Mouse (Mus musculus): ENCODE results near the gene Ltbr.

Gene Ltbr

DNA sequence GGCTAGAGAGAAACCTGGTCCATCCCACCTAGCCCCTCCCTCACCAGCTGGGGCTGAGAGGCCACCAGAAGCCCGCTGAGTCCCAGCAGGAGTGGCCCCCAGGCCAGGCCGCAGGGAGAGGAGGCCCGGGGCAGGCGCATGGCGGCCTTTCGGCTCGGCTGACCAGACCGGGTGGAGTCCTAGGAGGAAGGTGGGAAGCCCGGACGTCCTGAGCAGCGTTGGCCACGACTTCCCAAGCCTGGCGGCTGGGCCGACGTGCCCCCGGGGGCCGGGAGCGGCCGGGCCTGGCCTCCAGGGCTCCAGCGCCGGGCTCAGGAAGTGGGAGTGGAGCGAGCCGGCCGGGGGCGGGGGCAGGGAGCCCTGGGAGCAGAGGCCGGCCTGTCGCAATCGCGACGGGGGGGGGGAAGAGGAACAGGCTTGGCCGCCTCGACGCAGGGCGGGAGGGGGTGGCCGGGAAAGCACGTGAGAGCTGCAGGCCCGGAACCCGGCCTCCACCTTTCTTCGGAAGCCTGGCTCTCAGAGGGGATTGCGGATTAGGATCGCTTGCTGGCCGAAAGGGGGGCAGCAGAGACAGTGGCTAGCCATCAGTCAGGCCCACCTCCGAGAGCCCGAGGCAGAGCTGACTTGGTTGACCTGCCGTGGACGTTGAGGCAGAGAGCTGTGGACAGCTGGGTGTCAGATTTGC lies at the start of gene Ltbr:
Gene Ltbr, minus strand, starts transcription at position 340 of the 685 bp plus-strand sequence.
- CTCF ChIA-PET, result no interaction called here

DNA sequence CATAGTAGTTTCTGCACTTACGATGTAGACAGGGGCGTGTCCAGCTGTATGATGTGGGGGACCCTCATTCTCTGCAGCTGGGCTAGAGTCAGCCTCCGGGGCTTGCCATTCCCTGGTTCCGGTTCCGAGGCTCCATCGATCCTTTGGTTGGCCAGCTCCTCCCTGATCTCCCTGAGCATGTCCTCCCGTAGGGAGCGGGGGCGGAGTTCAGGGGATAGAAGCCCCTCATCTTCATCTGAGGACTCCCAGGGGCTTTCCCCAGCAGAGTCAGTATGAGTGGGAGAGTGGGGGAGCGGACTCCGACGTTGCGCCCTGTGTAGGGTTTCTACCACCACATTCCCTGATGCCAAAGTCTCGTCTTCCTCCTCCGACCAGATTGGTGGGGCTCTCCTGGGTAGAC lies 49.3 kb upstream of the Ltbr start:
- CTCF ChIA-PET, result no interaction called here

DNA sequence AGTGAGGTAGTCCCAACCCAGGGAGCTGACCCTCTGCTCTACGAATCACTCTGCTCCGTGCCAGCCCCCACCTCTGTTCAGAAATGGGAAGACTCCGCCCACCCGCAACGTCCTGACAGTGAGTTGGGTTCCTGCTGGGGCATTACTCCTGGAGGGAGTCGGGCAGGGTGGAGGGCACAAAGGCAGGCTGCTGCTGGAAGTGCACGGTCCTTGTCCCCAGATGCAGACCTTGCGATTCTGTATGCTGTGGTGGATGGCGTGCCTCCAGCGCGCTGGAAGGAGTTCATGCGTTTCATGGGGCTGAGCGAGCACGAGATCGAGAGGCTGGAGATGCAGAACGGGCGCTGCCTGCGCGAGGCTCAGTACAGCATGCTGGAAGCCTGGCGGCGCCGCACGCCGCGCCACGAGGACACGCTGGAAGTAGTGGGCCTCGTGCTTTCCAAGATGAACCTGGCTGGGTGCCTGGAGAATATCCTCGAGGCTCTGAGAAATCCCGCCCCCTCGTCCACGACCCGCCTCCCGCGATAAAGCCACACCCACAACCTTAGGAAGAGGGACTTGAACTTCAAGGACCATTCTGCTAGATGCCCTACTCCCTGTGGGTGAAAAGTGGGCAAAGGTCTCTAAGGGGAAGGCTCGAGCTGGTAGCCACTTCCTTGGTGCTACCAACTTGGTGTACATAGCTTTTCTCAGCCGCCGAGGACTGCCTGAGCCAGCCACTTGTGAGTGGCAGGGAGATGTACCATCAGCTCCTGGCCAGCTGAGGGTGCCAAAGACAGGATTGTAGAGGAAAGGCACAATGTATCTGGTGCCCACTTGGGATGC lies 48.0 kb upstream of the Ltbr start:
- CTCF ChIA-PET, result no interaction called here

DNA sequence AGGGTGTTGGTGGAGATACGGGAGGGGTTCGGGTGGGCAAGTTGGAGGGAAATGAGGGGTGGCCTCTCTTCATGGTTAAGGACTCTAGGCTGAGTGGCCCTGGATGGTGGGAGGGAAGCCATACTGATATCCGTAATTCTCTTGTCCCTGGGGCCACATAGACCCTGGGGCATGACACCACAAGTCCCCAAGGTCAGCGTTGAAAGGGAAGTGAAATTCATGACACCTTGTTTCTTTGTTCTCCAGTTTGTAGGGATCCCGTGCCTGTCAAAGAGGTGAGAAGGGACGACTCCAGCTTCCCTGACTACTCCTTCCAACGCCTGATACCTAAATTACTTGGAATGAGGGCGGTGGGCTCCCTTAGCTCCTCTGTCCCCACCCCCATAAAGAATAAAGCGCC lies 47.2 kb upstream of the Ltbr start:
- CTCF ChIA-PET, result no interaction called here

DNA sequence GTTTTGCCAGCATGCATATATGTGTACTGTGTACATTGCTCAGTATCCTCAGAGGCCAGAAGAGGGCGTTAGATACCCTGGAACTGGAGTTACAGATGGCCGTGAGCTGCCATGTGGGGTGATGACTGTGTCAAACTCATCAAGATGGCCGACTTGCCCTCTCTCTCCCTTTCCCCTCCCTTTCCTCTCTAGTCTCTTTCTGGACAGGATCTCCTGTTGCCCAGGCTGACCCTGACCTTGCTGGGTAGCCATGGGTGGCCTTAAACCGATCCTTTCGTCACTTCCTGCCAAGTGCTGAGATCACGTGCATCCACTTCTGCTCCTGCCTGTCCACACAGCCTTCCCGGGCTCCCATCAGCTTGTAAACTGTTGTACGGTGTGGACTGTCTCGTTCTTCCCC lies 46.3 kb upstream of the Ltbr start:
- CTCF ChIA-PET, result no interaction called here

DNA sequence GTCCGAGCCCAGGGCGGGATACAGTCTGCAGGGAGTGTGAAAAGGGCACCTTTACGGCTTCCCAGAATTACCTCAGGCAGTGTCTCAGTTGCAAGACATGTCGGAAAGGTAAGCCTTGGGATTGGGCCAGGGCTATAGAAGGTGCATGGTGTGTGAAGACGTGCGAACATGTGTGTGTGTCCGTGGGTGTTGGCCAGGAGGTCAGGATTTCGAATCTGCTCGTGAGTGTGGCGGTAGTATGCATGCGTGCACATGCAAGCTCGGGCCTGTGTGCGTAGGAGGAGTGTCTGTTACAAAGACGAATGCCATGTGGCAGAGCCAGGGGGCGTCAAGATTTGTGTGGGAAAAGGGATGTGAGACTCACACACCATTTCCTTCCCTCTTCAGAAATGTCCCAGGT lies 43.6 kb upstream of the Ltbr start:
- CTCF ChIA-PET, result no interaction called here

DNA sequence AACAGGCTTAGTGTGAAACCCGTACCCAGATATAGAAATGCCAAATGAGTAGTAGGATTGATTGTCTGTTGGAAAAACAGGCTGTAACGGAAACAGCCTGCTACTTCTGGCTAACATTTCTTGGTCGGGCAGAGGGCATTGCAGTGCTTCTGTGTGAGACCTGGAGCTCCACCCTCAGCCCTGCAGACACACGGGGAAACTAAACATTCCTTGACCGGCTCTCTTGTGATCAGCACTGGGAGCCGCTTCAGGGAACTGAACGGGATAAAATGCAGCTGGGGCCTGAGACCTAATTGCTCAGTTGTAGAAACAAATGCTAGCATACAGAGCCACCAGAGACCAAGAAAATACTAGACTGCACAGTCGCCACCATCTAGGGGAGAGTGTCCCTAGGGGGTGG lies 42.6 kb upstream of the Ltbr start:
- CTCF ChIA-PET, result no interaction called here

DNA sequence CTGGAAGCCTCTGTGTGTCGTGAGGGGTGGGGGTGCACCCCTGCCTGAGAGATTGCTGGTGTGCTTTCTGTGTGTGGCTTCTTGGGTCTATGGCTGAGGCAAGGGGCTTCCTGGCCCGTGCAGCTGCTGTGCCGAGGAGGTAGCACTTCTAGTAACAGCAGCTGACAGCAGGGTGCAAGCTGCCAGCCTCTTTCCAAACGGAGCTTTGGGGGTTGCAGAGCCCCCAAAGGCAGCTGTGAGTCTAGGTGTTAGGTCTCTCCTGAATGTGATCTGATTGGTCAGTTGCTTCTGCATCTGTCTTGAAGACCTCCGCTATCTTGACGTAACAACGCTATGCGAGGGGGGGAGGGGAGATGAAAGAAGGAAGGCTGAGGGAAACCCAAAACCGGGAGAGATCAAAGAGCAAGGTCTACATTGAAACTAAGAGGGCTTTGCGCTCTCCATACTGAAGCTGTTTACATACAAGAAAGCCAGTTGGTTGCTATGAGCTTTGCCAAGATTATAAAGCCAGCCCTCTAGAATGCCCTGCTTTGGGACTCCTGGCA lies 41.6 kb upstream of the Ltbr start:
- CTCF ChIA-PET, result interaction anchor here (0.5 to 1.2 kb wide), 2 partner anchors 11 to 24 kb away, joined by 3 to 4 read pairs; no protein-coding TSS in a partner anchor

DNA sequence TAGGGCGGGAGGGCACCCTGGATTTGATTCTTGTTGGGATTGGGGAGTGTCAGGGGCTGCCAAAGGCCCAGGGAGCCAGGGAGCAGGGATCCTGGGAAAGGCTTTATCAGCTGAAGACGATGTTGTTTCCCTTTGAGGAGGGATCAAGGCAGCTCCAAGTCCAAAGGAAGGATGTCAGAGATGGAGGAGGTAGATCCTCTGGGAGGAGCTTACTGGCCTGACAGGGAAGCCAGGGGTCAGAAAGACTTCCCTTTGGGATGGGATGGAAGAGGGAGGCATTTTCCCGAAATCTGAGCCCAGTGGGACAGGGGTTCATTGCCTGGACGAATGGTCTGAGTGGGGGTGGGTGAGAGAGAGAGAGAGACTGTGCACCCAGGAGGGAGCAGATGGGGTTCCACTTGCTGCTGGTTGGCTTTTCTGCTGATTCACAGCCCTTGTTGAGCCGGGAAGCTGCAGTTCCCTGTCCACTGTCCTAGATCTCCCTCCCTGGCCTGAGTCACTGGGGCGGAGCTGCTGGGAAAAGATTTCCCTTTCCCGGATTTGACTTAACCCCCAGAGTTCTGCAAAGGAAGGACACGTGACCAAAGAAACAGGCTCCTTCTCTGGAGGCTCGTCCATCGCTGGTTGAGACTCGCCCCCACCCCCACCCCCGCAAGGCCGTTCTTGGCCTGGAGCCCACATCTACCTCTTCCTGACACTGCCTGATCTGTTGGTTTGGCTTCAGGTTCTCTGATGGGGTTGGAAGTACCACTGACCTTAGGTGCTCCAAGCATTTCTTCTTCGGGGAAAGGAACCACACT lies 40.9 kb upstream of the Ltbr start:
- CTCF ChIA-PET, result interaction anchor here (0.5 to 1.2 kb wide), 2 partner anchors 11 to 23 kb away, joined by 3 to 4 read pairs; no protein-coding TSS in a partner anchor

DNA sequence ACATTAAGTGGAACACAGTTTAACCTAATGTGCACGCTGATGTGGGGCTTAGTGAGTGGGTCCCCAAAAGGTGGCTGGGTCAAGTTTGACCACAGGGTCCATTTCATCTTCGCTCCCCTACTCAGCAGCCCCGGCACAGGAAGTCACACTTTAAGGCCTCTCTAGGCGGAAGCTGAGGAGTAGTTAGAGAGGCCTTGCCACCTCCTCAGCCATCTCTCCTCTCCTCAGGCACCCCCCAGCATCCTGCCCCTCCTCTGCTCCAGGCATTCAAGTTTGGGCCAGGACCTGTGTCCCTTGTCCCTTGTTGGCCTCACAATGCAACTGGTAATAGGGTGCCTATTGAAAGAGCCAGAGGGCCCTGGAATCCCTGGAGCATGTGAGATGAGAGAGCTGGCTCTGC lies 40.0 kb upstream of the Ltbr start:
- CTCF ChIA-PET, result interaction anchor here (0.6 kb wide), 1 partner anchor 40 kb away, joined by 3 read pairs; no protein-coding TSS in a partner anchor

DNA sequence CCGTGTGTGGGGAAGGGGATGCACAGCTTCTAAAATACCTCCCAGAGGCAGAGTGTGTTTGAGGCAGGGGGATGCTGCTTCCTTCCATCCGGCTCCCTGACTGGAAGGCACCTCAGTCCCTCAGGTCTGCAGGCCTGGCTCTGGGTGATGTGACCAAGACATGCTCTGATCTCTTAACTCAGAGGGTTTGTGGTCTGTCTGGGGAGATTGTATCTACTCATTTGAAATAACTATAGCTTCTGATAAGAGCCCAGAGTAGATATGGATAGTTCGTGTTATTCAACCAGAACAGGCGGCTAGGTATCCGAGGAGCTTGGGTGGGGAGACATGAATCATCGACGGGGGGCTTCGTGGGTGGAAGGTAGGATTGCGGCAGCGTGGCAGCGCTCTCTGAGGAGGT lies 39.5 kb upstream of the Ltbr start:
- CTCF ChIA-PET, result interaction anchor here (0.6 kb wide), 1 partner anchor 41 kb away, joined by 3 read pairs; no protein-coding TSS in a partner anchor

DNA sequence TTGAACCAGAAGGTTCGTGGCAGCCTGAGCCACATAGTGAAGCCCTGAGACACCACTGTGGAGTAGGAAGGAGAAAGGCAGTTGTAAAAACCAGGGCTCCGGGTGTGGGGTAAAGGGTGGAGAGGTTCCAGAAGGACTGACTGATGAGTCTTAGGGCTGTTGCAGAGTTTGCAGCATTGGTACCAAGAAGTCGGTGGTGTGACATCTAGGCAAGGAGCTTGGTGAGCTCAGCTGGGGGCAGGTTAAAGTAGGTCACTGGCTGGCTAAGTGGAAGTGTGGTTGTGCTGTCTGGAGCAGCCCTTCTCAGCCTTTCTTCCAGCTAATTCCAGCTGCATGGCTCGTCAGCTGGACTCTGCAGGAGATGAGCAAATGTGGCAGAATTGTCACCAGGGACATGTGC lies 39.1 kb upstream of the Ltbr start:
- CTCF ChIA-PET, result no interaction called here

DNA sequence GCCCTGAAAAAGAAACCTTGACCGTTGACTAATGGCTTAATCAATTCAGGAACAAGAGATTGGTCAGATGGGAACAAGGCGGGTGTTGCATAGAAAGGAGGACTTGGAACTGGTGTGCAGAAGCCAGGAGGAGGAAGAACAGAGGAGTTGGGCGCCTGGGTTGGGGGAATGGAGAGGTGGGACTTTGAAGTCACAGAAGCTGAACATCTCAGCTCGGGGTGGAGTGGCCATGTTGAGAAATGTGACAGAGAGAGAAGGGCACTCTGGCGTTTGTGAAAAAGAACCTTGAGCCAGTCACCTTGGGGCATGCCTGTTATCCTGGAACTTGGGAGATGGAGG lies 38.3 kb upstream of the Ltbr start:
- CTCF ChIA-PET, result no interaction called here

DNA sequence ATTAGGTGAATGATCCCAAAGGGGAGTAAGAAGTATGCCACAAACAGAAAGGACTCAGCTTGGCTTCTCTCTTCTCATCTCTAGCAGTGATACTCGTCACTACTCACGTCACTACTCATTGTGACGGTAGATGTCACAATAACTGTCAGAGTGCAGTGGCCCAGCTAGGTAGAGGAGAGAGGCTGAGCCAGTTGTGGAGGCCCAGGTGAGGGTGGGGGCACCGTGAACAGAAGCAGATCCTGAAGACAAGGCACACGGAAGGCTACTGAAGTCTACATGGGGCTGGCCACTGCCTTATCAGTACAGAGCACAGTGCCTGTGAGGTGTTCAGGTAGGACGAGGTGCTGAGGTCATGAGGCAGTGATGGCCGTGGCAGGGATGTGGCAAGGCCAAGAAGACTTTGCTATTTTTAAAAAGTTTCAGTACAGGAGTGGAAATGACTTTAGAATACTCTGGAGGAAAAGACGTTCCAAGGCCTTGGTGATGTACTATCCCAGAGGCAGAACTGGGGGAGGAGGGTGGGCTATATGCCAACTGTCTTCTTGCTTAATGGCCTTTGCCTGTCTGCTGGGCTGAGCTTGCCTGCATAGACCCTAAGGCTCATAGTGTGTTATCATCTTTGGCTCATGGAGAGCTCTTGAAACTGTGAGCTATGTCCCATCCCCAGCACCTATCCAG lies 37.8 kb upstream of the Ltbr start:
- CTCF ChIA-PET, result no interaction called here

DNA sequence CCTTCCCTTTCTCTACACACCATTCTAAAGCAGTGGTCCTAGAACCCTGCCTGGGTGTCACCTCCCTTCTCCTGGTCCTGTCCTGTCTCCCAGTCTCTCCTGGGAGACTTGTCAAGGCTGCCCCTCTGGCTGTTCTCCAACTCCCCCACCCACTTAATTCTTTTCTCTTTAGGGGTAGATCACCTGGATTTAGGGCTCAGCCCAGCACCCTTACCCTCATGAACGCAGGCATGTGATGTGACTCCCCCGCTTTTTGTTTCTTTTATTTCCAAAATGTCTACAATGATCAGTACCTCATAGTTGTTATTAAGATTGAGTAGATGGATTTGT lies 37.3 kb upstream of the Ltbr start:
- CTCF ChIA-PET, result no interaction called here

DNA sequence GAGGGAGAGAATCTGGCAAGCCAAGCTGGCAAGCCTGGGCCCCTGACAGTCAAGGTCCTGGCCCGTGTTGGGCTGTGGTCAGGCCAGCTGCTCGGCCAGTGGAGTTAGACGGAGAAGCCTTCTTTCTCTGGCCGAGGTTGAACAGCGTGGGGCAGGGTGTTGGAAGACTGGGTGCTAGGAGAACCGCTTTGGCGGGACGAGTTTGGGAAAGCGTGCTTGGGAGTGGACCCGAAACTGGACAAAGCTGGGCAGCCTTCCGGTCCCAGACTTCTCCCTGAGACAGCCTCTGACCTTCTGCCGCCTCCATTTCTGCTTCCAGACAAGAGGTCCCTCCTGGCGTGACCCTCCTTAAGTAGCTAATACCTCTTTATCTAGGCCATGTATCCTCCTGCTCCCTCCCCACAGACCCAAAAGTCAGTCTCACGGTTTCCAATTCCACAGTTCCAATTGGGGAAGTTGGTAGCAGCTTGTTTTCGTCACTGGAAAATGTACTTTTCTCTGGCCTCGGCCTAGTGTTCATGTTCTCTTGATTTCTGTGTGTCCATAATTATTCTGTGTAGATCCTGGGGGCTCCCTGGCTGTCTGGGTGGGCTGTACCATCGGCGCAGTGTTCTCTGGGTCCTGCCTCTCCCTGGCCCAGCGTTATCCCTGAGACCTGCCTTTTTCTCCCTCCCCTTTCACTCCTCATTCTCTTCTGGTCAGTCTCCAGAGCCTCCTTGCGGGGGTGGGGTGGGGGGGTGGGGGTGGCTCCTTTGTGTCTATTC lies 36.7 kb upstream of the Ltbr start:
- CTCF ChIA-PET, result interaction anchor here (0.7 kb wide), 1 partner anchor 46 kb away, joined by 3 read pairs; no protein-coding TSS in a partner anchor

DNA sequence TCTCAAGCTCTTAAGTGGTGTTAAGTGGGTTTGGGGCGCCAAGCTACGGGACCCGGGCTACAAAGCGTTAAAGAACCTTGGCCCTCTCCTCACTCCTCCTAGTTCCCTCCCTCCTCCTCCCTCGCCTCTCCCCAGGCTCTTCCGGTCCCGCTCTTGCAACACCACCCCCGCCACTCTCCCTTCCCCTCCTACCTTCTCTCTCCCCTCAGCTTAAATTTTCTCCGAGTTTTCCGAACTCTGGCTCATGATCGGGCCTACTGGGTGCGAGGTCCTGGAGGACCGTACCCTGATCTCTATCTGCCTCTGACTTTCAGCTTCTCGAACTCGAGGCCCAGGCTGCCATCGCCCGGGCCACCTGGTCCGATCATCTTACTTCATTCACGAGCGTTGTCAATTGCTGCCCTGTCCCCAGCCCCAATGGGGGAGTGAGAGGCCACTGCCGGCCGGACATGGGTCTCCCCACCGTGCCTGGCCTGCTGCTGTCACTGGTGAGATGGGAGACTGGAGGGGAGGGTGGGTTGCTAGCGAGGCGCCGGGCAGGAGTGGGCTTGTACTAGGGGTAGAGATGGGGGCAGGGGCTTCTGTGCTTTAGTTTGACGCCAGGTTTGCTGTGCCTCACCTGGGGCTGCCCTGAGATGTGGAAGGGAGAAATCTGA lies 36.0 kb upstream of the Ltbr start:
- CTCF ChIA-PET, result interaction anchor here (0.6 to 0.7 kb wide), 3 partner anchors 45 to 119 kb away, joined by 3 to 8 read pairs (median 3); no protein-coding TSS in a partner anchor

DNA sequence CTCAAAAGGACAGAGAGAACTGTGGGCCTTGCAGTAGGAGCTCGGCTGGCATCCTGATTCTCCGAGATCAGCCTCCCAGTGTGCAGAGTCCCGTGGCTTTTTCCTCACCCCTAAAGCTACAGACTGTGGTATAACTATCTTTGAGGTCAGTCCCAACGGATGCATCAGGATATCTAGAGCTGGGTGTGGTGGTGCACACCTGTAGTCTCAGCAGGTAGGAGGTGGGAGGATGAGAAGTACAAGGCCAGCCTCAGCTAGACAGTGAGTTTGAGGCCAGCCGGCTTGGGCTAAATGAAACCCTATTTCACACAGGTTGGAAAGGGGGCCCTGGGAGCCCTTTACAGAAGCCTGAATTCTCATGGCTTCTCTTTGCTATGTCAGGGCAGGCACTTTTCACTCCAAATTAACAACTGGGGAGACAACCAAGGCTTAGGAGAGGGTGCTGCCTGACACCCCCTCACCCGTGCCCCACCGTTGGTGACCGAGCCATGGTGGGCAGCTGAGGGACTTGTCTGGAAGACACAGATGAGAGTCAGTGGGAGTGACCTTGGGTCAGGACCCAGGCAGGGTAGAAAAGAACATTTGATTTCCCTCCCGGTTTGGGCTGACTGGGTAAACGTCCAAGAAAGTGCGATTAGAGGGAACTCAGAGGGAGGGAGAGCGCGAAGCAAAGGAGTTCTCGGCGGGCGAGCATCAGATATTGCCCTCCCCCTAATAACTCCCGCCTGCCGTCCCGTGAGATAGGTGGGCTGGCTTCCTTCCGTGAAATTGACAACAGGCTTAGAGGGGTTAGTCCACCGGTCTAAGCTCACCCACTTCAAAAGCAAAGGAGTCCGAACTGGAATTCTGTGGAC lies 35.3 kb upstream of the Ltbr start, which contains the start of gene Tnfrsf1a:
Gene Tnfrsf1a, plus strand, starts transcription at position 642 of the 854 bp plus-strand sequence.
- CTCF ChIA-PET, result interaction anchor here (0.6 kb wide), 2 partner anchors 54 to 118 kb away, joined by 3 to 8 read pairs; no protein-coding TSS in a partner anchor

DNA sequence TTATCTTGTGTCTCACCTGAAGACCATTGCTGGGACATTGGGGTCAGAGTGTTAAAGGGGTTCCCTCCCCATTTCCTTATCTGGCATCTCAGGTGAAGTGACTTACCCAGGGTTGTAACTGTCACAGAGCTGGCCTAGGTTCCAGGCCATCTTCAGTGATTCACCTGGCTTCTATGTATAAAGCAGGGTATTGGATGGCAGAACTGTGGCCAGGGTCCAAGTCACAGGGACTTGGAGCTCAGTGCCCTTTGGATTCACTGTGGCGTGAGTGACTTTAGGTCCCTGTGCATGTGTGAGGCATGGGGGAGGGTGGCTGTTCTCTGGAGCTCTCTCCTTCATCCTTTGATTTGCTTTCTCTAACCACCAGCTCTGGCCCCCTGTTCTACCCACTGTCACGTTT lies 32.3 kb upstream of the Ltbr start:
- CTCF ChIA-PET, result interaction anchor here (0.5 to 0.7 kb wide), 2 partner anchors 12 to 54 kb away, joined by 3 to 9 read pairs; no protein-coding TSS in a partner anchor
